Mouse (Mus musculus) gastrocnemius, postnatal 25 days (tissue): ENCODE data around the gene Hlcs. TPM values are rescaled to one million over a fixed set of nuclear protein-coding genes. Genes with fewer than 3 reads are reported as not detected.

Experiments
- DNase-seq: peaks from one replicate; pipeline ENCODE4 v3.0.0; 2022
- total RNA-seq, 2 experiments: library from RNA; stranded (reverse); gene quantifications; 1 replicate in 1 of 2; 2 replicates in 1 of 2; pipeline ENCODE4 v1.2.3; 2021

The Hlcs gene
- total RNA-seq, 2 experiments from 2014 or later = 6.8 to 8.6 TPM

DNA sequence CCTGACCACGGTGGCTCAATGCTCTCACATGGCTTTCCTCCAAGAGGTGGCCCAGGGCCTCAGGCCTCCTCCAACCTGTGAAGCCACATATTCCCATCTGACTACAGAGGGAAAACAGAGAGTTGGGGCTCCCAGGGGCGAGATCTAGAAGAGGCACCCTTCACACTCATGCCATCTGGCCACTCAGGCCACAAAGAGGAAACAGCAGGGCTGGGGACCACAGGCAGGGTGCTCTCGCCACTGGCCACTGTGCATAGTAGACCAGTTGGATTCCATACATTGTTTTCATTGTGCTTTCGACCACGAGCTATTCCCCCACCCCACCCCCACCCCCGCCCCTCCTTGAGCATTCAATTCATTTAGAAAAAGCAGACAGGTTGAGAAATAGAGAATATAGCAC, 151.4 kb downstream of the Hlcs start:
- DNase-seq = no peak

DNA sequence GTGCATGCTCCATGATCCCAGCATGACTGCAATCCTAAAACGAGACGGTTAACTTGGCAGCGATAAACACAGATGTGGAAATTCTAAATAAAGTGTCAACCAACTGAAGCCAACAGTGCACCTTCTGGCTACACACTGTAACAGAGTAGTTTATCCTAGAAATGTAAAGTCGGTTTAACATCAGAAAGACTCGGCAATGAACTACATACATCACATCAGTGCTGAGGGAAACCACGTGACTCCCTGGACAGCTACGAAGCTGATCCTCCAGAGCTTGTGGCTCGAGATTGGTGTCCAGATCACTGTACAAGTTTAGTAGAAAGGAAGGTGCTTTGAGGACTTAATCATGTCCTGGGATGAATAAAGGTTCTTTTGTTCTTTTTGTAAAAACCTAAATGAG, 155.6 kb downstream of the Hlcs start:
- DNase-seq = no peak

DNA sequence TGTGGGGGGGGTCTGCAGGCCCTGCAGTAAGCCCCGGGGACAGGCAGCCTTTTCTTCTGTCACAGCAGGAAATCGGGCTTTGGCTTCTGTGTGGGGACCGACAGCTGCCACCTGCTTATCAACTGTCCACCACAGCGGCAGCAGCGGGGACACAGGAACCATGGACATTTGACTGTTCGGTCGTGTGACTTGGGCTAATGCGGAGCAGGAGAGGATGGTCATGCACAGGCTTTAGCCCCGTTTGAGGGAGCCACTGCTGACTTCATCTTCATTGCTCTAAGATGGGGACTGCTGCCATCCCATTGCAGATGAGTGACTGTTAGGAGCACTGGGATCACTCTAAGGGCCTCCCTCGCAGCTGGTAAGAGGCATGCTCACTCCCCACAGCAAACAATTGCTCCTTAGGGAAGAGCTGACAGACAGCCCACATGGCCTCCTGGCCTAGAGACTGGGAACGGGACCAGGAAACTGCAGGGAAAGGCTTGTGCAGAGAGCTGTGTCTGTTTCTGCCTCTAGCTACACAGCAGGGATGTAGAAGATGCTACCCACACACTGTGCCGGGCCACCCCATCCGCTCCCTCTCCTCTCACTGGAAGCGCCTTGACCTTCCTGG, 158.2 kb downstream of the Hlcs start:
- peak; percentile 17 for DNase-seq

DNA sequence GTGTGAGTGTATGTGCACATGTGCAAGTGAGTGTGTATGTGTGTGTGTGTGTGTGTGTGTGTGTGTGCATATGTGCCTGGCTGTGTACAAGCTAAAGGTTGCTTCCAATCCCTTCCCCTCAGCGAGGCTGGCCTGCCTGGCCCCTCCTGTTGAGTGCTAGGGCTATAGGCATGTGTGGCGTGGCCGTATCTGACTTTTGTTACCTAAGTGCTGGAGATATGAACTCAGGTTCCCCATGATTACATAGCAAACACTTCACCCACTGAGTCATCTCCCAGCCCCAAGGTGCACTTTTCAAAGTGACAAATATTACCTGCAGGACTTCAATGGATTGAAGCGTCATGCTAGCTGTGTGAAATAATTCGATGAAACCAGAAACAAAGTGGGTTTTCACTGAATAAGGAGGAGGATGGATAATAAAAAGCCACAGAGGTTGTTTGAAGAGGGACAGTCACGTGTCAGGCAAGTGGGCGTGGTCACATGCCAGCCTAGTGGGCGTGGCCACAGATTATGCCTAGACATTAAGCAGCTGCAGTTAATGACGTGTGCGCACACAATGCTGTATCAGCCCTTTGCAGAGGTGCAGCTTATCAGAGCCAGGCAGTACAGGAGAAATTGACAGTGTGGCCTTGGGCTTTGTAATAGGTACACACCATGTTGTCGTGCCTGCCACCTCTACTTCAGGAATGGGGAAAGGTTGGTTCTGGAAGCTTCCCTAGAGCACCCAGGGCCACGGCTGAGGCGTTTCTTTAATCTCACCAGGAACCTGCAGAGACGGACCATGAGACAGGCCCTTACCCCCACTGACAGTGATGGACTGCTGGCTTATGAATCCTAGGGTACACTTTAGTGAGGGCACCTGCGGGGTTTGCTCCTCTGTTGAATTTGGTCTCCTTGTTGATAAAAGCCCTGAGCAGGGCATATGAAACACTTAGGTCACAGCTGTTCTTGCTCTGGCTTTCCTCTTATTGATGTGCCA, 163.0 kb downstream of the Hlcs start:
- no peak for DNase-seq

DNA sequence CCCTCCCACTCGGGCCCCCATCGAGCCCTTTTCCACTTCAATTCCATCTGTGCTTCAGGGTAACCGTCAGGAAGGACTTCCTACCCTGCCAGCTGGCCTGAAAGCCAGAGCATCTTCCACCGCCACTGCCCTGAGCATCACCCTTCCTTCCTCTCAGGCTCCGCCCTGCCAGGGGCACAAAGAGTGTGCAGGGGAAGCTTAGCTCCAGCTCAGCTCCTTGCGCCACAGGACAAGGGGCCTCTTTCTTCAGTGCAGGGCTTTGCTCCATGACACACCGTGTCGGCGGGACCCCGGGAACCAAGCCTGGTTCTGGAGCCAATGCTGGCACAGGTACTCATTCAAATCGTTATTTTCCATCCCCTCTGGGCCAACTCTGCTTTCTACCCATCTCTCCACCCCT, 165.2 kb downstream of the Hlcs start:
- no peak for DNase-seq

DNA sequence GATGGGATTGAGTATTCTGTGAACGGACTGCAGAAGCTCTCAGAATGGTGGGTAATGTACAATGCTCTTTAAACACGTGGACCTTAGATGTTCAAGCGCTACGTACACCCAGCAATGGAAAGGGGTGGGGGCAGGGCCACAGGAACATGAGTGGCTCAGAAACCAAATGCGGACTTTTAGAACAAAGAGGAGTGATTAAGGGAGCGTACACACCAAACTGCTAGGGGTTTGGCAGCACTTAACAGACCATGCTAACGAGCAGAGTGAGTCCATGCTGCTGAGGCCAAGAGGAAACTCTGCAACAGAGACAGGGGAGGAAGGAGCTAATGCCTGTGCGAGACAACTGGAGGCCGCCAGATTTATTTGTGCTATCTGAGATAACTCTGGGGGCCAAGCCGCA, 170.0 kb downstream of the Hlcs start:
- no peak for DNase-seq

DNA sequence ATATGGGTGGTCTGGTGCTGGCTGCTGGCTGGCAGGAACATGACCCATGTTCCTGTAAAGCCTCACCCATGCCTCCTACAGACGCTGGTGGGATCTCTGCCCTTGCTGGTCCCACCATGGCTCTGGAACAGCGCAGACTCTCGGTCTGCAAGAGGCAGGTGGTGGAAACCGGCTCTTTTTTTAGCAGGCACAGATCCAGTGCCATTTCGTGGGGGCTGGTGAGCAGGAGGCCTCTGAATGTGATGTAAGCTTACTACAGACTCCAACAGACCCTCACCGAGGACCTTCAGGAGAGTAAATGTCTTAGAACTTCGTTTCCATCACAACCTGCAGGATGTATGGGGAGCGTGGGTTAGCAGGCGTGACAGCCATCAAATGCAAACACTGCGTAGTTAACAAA, 172.6 kb downstream of the Hlcs start:
- DNase-seq = no peak

DNA sequence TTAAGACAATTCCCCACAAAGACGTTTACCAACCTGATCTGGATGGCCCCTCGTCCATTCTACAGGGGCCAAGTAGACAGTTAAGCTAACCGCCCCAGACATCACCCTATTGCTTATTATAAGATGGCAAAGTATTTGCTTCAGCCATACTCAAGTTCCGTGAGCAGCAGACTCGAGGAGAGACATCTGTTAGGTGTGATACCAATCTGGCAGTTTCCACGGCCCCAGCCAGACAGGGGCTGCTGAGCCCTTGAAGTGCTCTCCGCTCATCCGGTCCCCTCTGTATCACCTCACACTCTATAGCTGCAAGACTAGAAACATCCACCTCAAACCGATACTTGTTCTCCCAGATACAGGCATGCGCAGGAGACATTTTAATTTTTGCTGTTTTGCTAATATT, 179.2 kb downstream of the Hlcs start:
- DNase-seq = no peak

DNA sequence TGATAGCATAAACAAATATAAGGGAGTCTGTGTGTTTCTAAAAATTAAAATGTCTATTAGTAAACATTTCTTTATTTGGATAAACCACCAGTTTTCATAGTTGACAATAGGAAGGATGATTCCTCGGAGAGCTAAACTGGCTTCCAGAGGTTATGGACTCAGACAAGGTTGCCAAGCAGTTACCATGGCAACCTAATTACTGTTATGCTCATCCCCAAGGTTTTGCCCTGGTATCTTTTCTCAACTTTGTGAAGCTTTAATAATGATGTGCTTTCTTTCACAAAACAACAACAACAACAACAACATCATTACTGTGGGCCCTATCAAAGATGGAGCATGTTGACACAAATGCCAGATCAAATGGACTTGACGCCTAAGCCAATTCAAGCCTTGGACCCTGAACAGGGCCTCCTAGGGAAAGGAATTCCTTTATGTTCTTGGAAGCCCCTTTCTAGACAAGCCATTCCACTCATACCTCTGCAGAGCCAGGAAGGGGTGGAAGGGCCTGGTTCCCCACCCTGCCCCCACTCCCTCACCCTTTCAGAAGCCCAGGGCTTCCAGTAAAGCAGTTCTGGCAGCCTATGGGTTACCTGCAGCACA, 185.0 kb downstream of the Hlcs start:
- no peak for DNase-seq

DNA sequence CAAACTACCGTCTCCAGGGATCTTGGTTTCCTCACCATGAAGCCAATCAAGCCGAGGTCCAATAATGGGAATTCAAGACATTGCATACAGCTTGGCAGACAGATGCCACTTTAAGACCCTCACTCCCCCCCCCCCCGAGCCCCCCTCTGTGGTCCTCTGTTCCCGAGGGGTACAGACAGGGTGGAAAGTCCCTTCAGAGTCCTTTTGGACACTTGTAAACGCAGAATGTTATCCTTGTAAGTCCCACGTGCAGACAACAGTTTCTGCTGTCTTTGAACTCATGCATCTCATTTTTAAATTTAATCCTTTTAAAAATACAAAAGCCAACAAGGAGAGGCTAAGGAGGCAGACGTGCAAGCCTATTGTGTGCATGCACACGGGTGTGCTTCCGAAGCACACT, 187.2 kb downstream of the Hlcs start:
- no peak for DNase-seq

DNA sequence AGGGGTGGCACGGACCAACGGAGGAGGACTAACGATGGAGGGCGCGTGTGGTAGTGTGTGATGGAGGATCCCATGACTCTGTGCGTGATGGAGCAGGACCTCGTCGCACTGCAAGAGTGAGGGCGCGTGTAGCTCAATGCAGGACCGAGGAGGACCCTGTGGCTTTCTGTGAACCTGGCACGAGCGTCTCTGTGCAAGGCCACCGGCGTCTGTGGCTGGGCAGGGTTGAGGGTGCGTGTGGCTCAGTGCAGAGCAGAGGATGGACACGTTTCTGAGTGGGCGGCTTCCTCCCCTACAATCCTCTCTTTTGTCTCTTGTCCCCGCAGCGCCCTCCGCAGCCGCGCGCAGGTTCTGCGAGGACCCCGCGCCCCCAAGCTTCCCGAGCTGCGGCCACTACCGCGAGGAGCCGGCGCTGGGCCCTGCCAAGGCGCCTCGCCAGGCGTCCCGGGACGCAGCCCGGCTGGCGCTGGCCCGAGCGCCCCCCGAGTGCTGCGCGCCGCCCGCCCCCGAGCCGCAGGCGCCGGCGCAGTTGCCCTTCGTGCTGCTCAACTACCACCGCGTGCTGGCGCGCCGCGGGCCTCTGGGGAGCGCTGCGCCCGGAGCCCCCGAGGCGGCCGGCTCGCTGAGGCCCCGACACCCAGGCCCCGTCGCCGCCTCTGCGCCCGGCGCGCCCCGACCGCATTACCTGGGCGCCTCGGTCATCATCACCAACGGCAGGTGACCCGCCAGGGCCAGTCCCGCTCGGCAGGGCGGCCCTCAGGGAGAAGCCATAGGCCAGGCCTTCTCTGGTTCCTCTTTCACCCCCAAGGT, 188.0 kb downstream of the Hlcs start:
- DNase-seq = no peak

DNA sequence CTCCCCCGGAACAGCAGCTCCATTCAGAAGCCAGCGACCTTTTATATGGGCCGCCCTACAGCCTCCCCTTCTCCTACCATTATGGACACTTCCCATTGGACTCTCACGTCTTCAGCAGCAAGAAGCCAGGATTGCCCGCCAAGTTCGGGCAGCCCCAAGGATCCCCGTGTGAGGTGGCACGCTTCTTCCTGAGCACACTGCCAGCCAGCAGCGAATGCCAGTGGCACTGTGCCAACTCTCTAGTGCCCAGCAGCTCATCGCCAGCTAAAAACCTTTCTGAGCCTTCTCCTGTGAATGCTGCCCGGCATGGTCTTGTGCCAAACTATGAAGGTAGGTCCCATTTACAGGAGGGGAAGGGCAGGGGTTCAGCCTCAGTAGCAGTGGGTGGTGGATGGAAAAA, 190.1 kb downstream of the Hlcs start:
- no peak for DNase-seq

DNA sequence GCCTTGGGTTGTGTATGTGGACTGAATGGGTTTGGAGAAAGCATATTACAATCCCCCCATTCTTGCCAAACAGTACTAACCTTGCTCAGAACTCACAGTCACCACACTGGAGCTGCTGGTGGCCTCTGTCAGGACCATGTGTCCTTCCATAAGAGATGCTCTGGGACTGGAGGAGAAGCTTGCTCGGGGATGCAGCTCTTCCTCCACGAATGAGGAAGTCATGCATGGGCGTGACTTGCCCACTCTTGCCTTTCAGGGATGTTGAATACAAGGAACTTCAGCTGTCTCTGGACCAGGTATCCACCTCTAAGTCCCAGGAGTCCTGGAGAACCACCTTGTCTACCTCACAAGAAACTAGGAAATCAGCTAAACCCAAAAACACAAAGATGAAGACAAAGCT, 191.0 kb downstream of the Hlcs start:
- DNase-seq = no peak

DNA sequence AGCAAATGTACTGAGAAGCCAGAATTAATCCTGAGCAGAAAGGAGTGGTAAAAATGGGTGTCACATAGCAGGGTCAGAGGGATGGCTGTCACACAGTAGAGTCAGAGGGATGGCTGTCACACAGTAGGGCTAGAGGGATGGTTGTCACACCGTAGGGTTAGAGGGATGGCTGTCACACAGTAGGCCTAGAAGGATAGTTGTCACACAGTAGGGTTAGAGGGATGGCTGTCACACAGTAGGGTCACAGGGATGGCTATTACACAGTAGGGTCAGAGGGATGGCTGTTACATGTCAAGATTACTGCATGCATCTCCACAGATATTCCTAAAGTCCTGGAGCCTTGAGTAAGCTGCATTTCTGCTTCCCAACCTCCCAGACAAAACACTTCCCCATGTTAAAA, 195.0 kb downstream of the Hlcs start:
- DNase-seq = no peak

DNA sequence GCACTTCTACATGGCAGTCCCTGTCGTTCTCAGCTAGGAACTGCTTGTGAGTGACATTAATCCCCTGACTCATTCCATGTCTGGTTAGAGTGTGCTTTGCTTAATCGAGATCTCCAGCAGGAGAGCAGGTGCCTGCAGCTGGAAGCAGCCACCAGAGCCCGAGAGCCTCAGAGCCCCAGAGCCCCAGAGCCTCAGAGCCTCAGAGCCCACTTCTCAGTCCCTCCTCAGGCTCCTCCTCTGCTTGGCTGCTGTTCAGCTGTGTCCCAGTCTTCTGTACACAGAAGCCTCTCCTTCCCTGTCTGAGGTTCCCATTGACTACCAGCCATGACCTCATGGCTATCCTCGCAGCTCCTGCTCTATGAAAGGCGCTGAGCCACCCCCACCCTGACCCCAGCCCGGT, 196.0 kb downstream of the Hlcs start:
- DNase-seq = no peak

DNA sequence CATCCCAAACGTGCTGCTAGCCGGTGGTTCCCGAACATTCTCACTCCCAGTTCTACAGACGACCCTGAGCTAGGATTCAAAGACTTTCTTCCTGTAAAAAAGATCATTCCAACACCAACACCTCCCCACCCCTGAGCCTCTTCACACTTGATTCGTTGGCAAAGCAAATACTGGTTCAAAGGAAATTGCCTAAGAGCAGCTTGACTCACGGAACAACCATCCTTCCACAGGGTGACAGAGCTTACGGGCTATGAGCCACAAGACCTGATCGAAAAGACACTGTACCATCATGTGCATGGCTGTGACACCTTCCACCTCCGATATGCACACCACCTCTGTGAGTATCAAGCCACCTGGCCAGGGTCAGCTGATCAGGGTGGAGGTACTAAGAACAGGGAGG, 198.7 kb downstream of the Hlcs start:
- no peak for DNase-seq

DNA sequence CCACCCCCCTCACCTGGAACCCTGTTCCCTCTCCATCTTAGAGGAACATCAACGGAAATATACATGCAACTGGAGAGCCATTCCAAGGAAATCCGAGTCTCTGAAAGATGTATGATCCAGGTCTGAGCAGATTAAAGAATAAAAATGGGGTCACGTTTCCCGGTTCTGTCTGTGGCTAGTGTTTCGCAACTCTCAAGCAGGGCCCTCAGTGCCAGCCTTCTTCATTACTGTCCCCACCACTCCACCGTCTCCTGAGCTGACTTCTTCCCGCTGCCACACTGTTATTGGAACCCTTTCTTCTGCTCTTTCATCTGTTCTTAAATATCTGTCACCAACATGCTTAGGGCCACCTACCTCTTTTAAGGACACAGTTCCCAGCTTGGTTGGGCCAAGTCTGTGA, 200.2 kb downstream of the Hlcs start:
- DNase-seq = no peak

DNA sequence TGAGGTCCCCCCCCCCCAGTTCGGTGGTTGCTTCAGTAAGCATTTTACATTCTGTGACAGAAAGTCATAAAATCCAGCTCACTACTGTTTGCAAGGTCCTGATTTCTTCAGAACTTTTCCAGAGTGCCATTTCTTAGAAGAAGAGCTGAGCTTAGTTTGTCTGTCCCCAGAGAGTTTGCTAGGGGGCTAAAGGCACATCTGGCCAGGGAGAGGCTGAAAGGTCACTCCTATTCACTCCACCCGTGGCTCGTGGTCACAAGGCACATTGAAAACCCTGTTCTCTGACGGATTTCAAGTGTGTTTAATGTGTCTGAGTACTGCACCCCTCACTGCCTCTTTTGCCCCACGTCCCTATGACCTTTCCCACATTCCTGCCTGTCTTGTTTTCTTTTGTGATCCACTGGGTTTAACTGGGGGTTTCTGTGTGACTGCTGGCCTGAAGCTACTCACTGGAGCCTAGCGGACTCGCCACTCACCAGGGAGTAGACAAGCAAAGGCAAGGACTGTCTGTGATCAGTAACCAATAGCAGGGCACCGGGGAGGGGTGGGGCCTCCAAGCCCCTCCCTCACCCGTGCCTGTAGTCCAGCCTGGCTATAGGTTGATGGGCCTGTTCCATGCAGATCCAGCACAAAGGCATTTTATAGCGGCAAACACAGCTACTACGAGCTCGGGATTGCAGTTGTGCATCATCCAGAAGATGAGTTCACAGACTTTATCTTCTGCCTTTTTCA, 215.5 kb downstream of the Hlcs start:
- DNase-seq = no peak

DNA sequence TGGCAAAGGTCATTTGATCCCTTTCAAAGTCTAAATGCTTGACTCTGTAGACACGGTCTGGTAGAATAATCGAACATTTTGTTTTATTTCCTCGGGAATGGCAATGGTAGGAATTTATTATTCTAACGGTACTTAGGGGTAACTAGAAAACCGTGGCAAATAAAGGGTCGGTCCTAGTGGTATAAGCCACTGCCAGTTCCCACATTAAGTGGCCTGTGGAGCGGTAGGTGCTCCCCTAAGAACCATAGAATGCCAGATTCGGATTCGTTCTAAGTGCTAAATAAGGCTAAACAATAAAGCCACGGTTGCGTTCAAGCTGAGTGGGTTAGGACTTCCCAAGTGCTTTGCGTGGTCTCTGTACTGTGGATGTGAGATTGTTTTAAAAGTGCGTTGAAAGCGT, 216.9 kb downstream of the Hlcs start:
- DNase-seq = no peak

DNA sequence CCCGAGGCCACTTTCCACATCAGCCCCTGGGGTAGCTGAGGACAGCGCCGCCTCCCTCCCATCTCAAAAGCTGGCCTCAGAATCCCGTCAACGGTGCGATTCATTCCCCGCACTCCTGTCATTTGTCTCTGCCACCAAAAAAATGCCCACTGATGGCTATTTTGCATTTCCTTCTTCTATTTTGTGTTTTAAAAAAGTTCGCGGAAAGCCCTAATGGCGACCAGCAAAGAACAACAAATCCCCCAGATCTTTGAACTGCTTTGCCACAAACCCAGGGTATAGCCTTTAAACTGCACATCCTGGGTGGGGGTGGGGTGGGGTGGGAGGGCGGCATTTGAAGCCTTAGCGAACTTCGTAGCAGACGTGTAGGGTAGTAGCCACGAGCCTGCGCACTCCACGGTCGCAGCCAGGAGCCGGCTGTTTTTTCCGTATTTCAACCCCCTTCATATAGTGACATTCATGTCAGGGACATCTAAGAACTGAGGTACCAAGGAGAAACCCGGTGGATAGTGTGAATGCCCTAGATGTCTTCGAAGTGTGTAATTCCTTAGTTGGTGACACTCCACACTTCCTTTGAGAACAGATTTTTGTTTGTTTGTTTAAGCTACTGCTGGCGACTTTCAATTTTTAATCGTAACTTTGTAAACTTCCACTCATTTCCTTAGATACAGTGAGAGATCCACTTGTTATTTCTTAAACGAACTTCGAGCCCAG, 218.1 kb downstream of the Hlcs start:
- DNase-seq = no peak
